Mouse (Mus musculus) left cerebral cortex, adult 18-20 months (tissue): ENCODE measurements around the gene Clspn. TPM values are rescaled to one million over a fixed set of nuclear protein-coding genes. Genes with fewer than 3 reads are reported as not detected.

Experiments used
- DNase-seq, 2 experiments: peaks; one replicate each; pipeline ENCODE4 v3.0.0; 2021 to 2022; ENCODE audit warnings: low spot score in 2 of 2, mixed read lengths in 1 of 2
- total RNA-seq, 2 experiments: library from RNA; stranded (reverse); gene quantifications; 2 replicates each; pipeline ENCODE4 v1.2.3; 2021

The Clspn gene
- total RNA-seq, 2 experiments from 2014 or later = 0.98 to 3.2 TPM

DNA sequence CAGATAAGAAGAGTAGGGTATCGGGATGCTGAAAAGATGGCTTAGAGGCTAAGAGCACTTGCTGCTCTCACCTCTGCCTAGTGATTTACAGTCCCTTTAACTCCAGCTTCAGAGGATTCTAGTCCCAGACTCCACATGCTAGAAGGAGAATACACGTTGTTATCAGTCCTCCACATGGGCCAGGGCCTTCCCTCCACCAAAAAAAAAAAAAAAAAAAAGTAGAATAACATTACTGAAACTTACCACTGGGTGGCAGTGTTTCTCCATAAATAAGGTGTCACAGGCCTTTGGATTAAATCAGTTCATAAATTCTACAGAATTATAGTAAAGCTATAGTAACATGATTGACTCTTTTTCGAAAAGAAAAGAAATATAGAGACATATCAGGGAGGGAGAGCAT lies 2.3 kb upstream of the Clspn start:
- no peak for DNase-seq

DNA sequence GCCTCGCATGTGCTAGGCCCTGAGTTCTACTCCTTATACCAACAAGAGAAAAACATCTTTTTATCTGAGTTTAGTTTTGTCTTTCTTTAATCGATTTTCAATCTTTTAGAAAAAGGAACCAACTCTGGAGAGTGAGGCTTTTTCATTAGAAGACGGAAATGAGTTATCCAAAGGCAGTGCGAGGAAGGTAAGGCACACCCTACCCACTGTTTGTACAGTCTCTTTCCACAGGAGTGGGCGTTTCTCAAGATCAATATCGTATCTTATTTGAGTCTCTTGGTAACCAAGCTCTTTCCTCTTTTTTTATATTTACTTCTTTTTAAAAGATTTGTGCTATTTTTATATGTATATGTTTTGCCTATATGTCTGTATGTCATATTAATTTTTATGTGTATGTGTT lies 7.1 kb downstream of the Clspn start:
- DNase-seq = no peak

DNA sequence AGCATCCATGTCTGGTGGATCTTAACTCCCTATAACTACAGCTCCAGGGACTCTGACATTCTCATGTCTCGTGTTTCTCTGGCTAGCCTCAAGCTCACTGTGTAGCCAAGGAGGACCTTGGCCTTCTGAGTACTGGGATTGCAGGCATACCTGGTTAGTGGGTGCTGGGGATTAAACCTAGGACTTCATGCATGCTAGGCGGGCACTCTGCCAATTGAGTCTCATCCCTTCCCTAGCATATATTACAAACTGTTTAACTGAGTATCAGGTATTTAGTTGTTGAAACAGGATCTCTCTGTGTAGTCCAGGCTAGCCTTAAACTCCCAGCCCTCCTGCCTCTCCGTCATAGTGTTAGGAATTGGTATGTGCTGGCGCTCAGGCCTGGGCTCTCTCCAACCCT lies 10.5 kb downstream of the Clspn start:
- DNase-seq = no peak

DNA sequence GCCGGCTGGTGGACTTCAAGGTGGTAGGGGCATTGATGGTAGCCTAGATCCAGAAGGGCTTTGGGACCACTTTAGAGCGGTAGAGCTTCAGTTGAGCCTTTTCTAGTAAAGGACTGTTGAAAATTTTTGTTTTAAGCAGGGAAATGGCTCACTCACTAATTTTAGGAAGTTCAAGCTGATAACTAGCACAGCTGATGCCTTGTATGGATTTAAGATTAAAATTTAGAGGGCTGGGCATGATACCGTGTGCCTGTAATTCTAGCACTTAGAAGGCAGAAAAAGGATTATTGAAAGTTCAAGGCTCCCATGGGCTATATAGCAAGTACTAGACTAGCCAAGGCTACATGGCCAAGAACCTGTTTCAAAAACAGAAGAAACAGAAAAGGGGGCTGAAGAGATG lies 13.0 kb downstream of the Clspn start:
- DNase-seq = no peak

DNA sequence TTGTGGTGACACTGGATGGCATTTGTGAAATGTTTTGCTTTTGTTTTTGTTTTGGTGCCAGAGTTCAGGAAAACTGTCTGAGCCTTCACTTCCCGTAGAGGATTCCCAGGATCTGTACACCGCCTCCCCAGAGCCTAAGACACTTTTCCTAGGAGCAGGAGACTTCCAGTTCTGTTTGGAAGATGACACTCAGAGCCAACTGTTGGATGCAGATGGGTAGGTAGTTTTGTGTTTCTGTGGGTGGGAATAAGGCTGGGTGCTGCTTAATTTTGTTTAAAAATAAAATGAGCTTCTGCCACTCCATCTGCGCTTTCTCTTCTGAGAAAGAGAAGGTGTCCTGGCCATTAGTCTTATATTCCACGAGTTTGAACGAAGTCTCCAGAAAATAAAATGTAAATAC lies 19.5 kb downstream of the Clspn start:
- peak; percentile 14 to 29 for DNase-seq

DNA sequence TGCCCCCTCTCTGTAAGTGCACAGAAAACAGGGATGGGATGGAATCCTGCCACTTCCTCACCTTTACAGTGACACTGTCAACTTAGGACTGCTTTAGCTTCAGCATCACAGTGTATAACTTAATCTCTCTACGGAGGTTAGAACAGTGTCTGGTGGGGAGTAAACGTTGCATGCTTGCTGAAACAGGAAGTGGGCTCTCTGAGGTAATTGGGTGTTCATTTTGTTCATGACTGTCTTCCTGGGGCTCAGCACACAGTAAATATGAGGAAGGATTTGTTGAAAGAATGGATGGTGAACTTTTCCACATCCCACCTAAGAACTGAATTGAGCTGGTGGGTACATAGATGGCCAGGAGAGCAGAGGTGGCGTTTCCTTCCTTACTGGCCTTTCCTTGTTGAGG lies 21.2 kb downstream of the Clspn start:
- DNase-seq = no peak

DNA sequence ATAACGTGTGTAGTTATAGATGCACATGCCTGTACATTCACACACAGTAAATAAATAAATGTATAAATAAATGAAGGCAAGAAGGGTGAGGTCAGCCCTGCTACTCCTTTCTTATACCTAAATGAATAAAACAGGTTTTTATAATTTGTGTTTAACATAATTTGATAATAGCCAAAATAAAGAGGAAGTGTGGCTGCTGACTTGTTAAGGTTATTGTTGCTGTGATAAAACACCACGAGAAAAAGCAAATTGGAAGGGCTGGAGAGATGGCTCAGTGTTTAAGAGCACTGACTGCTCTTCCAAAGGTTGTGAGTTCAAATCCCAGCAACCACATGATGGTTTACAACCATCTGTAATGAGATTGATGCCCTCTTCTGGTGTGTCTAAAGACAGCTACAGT lies 22.3 kb downstream of the Clspn start:
- DNase-seq = no peak

DNA sequence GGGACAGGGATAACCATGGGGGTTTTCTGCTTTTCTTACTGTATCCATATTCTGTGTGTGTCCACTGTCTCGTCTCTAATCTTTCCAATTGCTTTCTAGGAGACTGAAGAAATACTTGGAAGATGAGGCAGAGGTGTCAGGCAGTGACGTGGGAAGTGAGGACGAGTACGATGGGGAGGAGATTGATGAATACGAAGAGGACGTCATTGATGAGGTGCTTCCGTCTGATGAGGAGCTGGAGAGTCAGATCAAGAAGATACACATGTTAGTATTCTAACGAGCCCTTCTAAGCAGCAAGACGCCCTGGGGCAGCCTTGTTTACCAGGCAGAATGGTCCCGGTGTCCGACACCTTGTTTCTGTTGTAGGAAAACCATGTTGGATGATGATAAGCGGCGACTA lies 29.0 kb downstream of the Clspn start:
- no peak for DNase-seq

DNA sequence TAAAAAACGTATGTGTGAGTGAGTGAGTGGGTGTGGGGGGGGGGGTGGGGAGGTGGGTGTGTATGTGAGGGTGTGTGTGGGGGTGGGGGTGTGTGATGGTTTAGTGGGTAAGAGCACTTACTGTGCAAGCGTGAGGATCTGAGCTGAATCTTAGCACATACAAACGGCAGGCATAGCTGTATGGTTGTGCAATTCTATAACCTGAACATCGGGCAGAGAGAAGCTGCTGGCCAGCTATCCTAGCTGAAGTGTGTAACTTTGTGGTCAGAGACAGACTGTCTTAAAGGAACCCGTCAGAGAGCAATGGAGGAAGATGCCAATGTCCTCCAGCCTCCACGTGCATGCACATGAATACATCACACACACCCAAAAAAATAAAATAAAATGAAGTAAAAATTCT lies 35.3 kb downstream of the Clspn start:
- DNase-seq = no peak

DNA sequence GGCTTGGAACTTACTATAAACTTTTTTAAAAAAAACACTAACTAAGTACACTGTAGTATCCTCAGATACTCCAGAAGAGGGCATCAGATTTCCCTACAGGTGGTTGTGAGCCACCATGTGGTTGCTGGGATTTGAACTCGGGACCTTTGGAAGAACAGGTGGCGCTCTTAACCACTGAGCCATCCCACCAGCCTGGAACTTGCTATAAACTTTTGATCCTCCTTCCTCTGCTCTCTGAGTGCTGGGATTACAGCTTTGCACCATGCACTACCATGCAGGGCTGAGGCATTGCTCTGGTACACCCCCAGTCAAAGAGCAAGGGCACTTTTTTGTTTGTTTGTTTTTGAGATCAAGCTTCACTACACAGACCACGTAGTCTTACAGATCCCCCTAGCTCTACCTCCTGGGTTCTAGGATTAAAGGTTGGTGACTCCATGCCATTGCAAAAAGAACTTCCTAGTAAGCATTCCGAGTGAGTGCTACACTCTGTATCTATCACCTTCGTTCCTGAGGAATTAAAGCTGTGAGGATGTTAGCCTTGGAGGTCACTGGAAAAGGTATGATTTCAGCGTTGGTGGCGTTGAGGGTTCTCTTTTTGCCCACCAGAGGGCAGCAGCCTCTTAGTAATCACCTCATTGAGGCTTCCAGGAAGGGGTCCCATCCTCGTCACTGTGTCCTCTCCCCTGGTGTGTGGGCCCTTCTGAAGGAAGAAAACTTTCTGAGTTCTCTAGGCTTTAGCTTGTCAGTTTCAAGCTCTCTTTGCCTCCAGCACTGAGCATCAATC lies 43.4 kb downstream of the Clspn start:
- peak; percentile 45 to 65 for DNase-seq

DNA sequence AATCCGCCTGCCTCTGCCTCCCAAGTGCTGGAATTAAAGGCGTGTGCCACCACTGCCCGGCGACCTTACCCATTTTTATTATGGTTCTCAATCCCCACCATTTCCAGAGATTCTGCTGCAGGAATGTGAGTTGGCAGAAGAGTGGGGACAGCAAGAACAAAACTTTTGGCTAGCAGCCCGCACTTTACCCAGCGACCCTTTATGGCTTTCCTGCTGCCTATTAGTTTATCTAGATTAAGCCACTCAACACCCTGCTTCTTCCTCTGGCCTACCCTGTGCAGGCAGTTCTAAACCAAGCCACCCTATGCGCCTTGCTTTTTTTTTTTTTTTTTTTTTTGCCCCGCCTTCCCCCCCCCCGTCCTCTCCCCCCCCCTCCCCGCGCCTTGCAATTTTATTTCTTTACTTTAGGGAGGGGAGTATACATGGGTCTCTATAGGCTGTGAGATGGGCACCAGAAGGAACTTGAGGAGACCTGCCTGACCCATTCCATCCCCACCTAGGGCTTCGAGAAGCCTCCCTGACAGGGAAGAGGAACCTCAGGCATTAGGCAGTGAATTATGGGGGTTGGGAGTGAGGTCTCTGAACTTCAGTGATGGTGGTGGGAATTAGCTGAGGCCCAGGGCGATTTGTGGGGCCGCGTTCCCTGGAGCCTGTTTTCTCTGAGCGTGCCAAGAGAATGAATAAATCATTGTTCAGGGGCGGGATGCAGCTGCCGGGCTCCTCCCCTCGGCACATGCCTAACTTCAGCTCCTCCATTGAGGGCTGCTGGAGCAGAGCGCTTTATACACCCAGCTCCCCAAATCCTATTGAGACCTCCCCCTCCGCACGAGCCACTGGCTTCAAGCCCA lies 45.1 kb downstream of the Clspn start:
- DNase-seq = peak in 1 of 2 experiments; percentile 9

DNA sequence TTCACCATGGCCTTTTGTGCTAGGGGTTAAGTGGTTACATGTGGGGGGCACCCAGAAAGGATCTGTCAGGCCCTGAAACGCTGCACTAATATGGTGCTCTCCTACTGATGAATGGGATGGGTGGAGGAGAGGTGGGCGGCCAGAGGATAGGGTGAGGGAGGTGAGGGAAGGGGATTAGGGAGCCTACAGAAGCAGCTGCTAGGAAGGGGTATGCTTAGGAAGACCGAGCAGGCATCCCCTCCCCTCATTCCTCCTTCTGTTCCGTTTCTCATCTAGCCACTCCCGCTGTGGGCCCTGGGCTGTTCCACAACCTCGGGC lies 45.7 kb downstream of the Clspn start:
- DNase-seq = no peak

DNA sequence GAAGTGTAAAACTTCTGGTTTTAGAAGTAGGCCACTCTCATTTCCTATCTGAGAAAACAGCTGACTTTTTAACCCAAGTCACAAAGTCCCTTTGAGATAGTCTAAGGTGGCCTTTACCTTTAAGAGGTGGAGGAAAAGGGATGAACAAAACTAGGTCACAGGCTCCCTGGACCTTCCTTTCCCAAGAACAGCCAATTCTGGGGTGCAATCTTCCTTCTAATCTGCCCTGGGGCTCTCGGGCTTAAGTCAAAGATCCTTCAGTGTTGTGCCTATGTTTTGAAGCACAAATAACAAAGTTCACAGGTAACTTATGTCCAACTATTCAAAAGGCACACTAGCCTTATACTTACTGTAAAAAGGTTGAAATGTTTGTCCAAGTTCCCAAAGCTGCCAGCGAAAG lies 47.4 kb downstream of the Clspn start:
- DNase-seq = no peak

DNA sequence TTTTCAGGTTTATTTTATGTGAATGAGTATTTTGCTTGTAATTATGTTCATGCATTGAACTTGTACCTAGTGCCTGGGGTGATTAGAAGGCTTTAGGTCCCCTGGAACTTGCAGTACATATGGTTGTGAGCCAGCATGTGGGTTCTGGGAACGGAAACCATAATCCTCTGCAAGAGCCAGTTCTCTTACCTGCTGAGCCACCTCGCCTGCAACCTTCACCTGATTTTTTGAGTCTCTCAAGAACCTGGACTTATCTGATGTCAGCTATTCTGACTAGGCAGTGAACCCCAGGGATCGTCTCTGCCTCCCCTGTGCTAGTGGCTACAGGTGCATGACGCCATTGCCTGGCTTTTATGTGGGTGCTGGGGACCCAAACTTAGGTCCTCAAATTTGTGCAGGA lies 49.0 kb downstream of the Clspn start:
- no peak for DNase-seq

DNA sequence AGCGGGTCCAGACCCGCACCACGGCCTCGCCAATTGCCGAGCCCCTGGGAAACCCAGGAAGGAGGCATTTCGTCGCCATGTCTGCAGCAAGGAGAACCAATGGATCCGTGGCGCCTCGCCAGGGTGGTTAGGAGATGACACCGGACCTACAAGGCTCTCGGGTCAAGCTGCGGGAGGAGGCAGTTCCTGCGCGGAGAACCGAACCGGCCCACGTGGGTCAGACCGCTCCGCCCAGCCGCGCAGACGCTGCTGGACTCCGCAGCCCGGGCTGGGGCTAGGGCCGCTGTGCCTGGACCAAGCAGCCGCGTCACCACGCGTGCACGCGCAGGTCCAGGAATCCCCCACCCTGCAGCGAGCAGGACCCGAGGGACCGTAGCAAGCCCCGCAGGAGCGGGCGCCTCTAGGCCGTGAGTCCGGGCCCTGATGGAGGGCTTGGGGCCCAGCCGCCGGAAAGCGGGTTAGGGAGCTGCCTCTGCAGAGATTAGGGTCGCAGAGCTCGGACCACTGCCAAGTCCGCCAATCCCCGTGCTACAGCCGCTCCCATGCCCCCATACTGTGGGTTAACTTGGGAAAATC lies 53.0 kb downstream of the Clspn start, which contains the start of gene 5730409E04Rik:
5730409E04Rik (plus strand) TSS at position 213 of the 576 bp plus-strand sequence.
- DNase-seq = peak; percentile 84 to 85

DNA sequence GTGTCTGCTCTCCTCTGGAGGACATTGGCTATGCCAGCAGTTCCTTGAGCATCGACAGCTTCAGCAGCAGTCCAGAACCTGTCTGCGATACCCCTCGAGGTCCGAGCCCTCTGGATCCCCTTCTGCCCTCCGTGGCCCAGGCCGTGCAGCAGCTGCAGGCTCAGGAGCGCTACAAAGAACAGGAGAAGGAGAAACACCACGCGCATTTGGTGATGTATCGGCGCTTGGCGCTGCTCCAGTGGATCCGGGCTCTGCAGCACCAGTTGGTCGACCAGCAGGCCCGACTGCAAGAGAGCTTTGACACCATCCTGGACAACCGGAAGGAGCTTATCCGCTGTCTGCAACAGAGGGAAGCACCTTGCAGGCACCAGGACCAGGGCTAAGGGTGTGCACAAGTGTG lies 55.3 kb downstream of the Clspn start:
- DNase-seq = peak in 1 of 2 experiments; percentile 9

DNA sequence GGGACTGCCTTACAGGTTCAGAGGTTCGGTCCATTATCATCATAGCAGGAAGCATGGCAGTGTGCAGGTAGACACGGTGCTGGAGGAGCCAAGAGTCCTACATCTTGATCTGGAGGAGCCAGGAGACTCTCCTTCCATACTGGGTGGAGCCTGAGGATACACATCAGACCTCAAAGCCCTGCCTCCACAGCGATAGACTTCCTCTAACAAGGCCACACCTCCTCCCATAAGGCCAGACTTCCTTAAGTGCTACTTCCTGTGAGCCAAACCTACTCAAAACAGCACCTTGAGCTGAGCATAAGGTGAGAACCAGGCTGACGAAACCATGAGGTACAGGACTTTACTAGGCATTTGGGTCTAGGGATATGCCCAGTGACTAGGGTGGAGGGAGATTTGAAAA lies 59.6 kb downstream of the Clspn start:
- DNase-seq = no peak

DNA sequence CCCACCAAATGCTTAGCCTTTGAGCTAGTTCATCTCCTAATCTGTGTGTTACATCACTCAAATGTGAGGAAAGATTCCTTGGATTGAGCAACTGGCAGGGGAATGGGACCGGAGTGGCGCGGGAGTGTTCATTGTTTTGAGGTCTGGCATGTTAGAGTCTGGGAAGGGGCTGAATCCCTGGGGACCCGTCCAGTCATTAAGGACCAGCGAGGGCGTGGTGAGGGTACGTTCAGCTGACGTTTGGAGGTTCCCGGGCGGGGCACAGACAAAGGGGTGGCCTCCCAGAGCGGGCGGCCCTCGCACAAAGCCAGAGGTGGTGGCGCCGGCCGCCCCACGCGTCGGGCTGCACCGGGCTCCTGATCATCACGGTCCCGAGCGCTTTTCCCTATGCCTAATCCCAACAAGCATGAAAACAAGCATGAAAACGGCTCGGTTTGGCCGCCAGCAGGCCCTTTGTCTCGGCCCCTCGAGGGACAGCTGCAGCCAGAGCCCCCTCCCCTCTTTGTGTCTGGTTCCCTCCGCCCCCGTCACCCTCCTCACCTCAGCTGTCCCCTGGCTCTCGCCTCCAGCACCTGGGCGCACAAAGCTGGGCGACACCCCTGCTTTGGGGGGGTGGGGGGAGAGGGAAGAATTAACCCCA lies 63.1 kb downstream of the Clspn start:
- DNase-seq = no peak

DNA sequence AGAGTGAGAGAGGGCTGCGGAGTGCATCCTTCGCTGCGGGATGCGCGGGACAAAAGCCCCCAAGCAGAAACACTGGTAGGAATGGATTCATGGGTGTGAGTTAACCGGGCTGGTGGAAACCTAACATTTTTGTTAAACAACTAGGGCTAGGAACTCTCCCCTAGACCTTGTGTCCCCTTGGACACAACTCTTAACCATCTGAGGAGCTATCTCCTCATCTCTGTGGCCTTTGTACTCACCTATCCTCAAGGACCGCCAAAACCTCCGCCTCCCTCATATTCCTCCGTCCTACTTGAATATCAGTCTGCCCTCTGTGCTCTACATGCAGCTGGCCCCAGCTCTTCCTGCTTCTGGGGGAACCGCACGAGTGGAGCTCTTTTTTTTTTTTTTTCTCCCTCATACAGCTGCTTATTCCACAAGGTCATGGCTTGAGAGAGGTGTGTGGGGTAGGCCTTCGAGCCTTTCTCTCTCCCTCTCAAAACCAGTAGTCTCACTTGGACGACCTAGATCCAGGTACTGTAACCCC lies 63.7 kb downstream of the Clspn start:
- DNase-seq = no peak

DNA sequence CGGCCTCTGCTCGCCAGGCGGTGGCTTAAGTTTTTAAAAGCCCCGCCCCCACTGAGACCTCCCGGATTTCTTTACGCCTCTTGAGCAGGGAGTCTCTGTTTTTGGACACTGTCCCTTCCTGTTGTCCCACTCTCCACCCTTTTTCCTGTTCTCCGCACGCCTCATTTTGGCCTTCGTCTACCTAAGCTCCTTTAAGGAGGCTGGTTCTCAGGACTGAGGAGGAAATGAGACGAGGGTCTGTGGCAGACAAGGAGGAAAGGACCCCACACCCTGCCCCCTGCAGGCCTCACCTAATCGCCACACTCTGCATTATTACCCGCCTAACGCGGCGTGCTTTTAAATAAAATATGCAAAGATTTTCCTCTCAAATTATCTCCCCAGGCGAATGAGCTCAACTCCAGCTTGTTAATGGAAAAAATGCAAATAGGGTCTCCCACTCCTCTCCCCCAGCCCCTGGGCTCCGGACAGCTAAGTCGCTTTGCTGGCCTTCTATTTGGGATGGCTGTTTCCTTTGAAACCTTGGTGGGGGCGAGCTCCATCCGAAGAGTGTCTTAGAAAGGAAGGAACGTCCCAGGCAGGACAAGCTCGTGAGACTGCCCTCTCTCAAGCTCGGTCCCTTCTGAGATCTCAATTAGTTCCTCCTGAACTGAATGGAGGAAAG lies 70.4 kb downstream of the Clspn start:
- no peak for DNase-seq

DNA sequence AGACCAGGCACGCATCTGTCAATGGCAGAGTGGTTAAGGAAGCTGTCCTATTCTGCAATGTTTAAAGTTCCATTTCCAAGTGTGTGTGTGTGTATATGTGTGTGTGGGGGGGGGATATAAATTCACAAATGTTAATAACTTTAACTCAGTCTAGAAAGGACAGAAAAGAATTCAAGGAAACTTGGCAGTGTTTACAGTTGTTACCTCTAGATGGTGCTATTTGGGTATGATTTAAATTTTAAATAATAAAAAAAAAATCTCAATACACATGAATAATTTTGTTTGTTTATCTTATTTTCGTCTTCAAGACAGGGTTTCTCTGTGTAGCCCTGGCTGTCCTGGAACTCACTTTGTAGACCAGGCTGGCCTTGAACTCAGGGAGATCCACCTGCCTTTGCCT lies 75.2 kb downstream of the Clspn start:
- no peak for DNase-seq
